15 mouse cellular contexts compared by ENCODE assay signal in genomic region chr12:113826377-113826776, GRCm38 (mm10).
DNase-seq lines count a peak whose midpoint lies in the region; ATAC-seq and TF ChIP-seq lines count a peak whose summit lies in the region.
"Had no signal": no experiment of that assay in that cellular context is flagged by ENCODE, and none has a peak within 500 bp of the region (broad histone marks: within the 10 kb centered on the region; RNA-seq: fewer than 3 reads in every experiment).

No protein-coding gene starts in this region.

- peaks cover 8% of the 10 kb centered on the region; the same call in 1 of the 2 replicates for H3K9me3 ChIP-seq in lung, embryonic 14.5 days (ENCODE audit: low read depth, low read length)
- peaks cover 35% of the 10 kb centered on the region for H3K9me3 ChIP-seq in forebrain, embryonic 15.5 days
- H3K9me3 ChIP-seq: stomach, embryonic 15.5 days had no signal

- no peaks in the 10 kb centered on the region for H3K36me3 ChIP-seq in lung, embryonic 14.5 days (ENCODE audit: insufficient read depth)
- H3K36me3 ChIP-seq in forebrain, embryonic 15.5 days: no peaks in the 10 kb centered on the region
- H3K36me3 ChIP-seq: midbrain, embryonic 15.5 days; neural tube, embryonic 15.5 days; stomach, embryonic 15.5 days had no signal

- DNase-seq in CD4-positive, CD25-positive, alpha-beta regulatory T cell, adult 2 months (ENCODE audit: low read depth, low spot score): peak; percentile 42
- DNase-seq in lung, embryonic 14.5 days: peak; percentile 2
- no peak for DNase-seq in lung, postnatal 14 days
- DNase-seq in forelimb bud, embryonic 11.5 days (ENCODE audit: low read depth, low spot score): peak; percentile 2
- DNase-seq in thymus, postnatal 25 days: peak; percentile 15
- DNase-seq: gastrocnemius, postnatal 25 days; right cerebral cortex, postnatal 14 days had no signal

- no peak overlapping the region for H3K4me3 ChIP-seq in lung, embryonic 14.5 days (ENCODE audit: low read depth, low read length)
- no peak overlapping the region for H3K4me3 ChIP-seq in forebrain, embryonic 15.5 days
- H3K4me3 ChIP-seq: midbrain, embryonic 15.5 days; neural tube, embryonic 15.5 days; stomach, embryonic 15.5 days had no signal

- TF ChIP-seq CTCF in lung, embryonic 14.5 days (IDR thresholded peaks at IDR 0.05; ENCODE audit: low read depth): no peak

- no peak overlapping the region for H3K4me2 ChIP-seq in lung, embryonic 14.5 days
- no peak overlapping the region for H3K4me2 ChIP-seq in forebrain, embryonic 15.5 days (replicated peaks)
- H3K4me2 ChIP-seq: midbrain, embryonic 15.5 days; neural tube, embryonic 15.5 days; stomach, embryonic 15.5 days had no signal

- 63% methylated on average over 5 of the region's 5 CpGs for WGBS in lung, embryonic 14.5 days
- 62% methylated on average over 5 of the region's 5 CpGs for WGBS in forebrain, embryonic 15.5 days

- no peak overlapping the region for H3K27ac ChIP-seq in lung, embryonic 14.5 days (ENCODE audit: low read depth)
- no peak overlapping the region for H3K27ac ChIP-seq in forebrain, embryonic 15.5 days (replicated peaks)
- H3K27ac ChIP-seq: midbrain, embryonic 15.5 days; neural tube, embryonic 15.5 days; stomach, embryonic 15.5 days had no signal

- no peaks in the 10 kb centered on the region for H3K27me3 ChIP-seq in lung, embryonic 14.5 days (ENCODE audit: insufficient read depth, low read length)
- no peaks in the 10 kb centered on the region for H3K27me3 ChIP-seq in forebrain, embryonic 15.5 days
- H3K27me3 ChIP-seq: midbrain, embryonic 15.5 days; neural tube, embryonic 15.5 days; stomach, embryonic 15.5 days had no signal

- no peak overlapping the region for H3K9ac ChIP-seq in lung, embryonic 14.5 days
- no peak overlapping the region for H3K9ac ChIP-seq in forebrain, embryonic 15.5 days (replicated peaks)
- H3K9ac ChIP-seq: midbrain, embryonic 15.5 days; neural tube, embryonic 15.5 days; stomach, embryonic 15.5 days had no signal

- ATAC-seq in CD4-positive, CD25-positive, alpha-beta regulatory T cell, adult 4 months: no peak
- no peak for ATAC-seq in lung, embryonic 14.5 days (ENCODE audit: insufficient read depth)
- ATAC-seq in forebrain, embryonic 15.5 days (replicated peaks): no peak
- no peak for ATAC-seq in erythroid progenitor cell, adult 5-6 weeks (replicated peaks; ENCODE audit: low FRiP score, poor library complexity, severe bottlenecking)
- ATAC-seq: activated CD4-positive, CD25-positive, alpha-beta regulatory T cell, adult 4 months; lung, postnatal 0 days; midbrain, embryonic 15.5 days had no signal

- H3K4me1 ChIP-seq in lung, embryonic 14.5 days (ENCODE audit: insufficient read depth): no peaks in the 10 kb centered on the region
- no peaks in the 10 kb centered on the region for H3K4me1 ChIP-seq in forebrain, embryonic 15.5 days
- H3K4me1 ChIP-seq: midbrain, embryonic 15.5 days; neural tube, embryonic 15.5 days; stomach, embryonic 15.5 days had no signal
